Mouse (Mus musculus): ENCODE measurements around the gene Rbm42. TPM values are rescaled to one million over a fixed set of nuclear protein-coding genes. Genes with fewer than 3 reads are reported as not detected.

Gene Rbm42
- polyA plus RNA-seq (2014; fragmentation: Nextera tagmentation; extraction: Ambion mirVana): 131 and 138 TPM in 2 replicates

GRCm38 (mm10) chr7:30649591-30650540, at the start of gene Rbm42:
Gene Rbm42, minus strand, starts transcription at chr7:30650317.
- WGBS: 2% methylated on average over 59 of the region's 59 CpGs
- Histone ChIP-seq H3K4me1 (replicated peaks; ENCODE audit: control insufficient read depth, insufficient read depth, low read length) (peaks cover 3% of the 10 kb centered on the region), H3K4me2 (ENCODE audit: low read depth, low read length, severe bottlenecking) (peak within 1 kb of the TSS; percentile 89), H3K4me3 (ENCODE audit: low read depth, low read length) (peak within 1 kb of the TSS; percentile 94), H3K36me3 (ENCODE audit: control insufficient read depth, insufficient read depth, low read length) (peaks cover 7% of the 10 kb centered on the region; the same call in 1 of the 2 replicates), H3K27me3 (ENCODE audit: control insufficient read depth, insufficient read depth, low read length) (no peaks in the 10 kb centered on the region), H3K9me3 (ENCODE audit: control insufficient read depth, low read length) (no peaks in the 10 kb centered on the region), H3K9ac (ENCODE audit: low read length) (peak within 1 kb of the TSS; percentile 91), H3K27ac (ENCODE audit: low read depth, low read length) (peak within 1 kb of the TSS; percentile 48; the same call in 1 of the 2 replicates)
- ATAC-seq (replicated peaks; ENCODE audit: low FRiP score) (peak; percentile 99), DNase-seq (ENCODE audit: low spot score) (peak; percentile 97)

DNA sequence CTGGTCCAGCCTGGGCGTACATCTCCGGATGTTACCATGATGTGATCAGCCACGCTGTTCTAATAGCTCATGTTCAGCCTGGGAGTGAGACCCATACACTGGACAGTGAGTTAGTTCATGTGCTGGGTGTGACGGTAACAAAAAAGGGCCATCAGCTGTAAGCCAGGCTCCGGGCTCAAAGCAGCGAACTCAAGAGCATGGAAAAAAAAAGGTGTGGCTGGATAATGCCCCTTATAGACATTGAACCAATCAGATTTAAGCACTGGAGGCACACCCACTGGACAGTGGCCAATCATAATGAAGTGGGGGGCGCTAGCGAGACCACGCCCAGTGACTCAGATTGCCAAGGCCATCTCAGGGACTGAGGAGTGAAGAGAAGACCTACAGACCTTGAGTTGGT, 48.5 kb upstream of the Rbm42 start, which contains the start of gene 2200002J24Rik:
2200002J24Rik (plus strand) TSS at position 338 of the 400 bp plus-strand sequence.
- no peaks in the 10 kb centered on the region for H3K36me3 ChIP-seq (ENCODE audit: control insufficient read depth, insufficient read depth, low read length)
- ATAC-seq (replicated peaks; ENCODE audit: low FRiP score) (no peak), DNase-seq (ENCODE audit: low spot score) (no peak)
- H3K4me2 ChIP-seq (ENCODE audit: low read depth, low read length, severe bottlenecking): no peak within 1 kb of the TSS
- no peaks in the 10 kb centered on the region for H3K27me3 ChIP-seq (ENCODE audit: control insufficient read depth, insufficient read depth, low read length)
- H3K4me3 ChIP-seq (ENCODE audit: low read depth, low read length): no peak within 1 kb of the TSS
- 37% methylated on average over 9 of the region's 9 CpGs for WGBS
- no peak within 1 kb of the TSS for H3K27ac ChIP-seq (ENCODE audit: low read depth, low read length)
- no peaks in the 10 kb centered on the region for H3K9me3 ChIP-seq (ENCODE audit: control insufficient read depth, low read length)
- H3K9ac ChIP-seq (ENCODE audit: low read length): no peak within 1 kb of the TSS
- no peaks in the 10 kb centered on the region for H3K4me1 ChIP-seq (replicated peaks; ENCODE audit: control insufficient read depth, insufficient read depth, low read length)

- 69% methylated on average over 5 of the region's 5 CpGs for WGBS
- no peak for ATAC-seq (replicated peaks; ENCODE audit: low FRiP score)
- H3K4me2 ChIP-seq (ENCODE audit: low read depth, low read length, severe bottlenecking): no peak overlapping the region
Measured at GRCm38 (mm10) chr7:30698101-30698500, 48.0 kb upstream of the Rbm42 start.

GRCm38 (mm10) chr7:30688325-30688724, 38.2 kb upstream of the Rbm42 start:
- DNase-seq (ENCODE audit: low spot score) (peak; percentile 37), ATAC-seq (replicated peaks; ENCODE audit: low FRiP score) (no peak)

More at GRCm38 (mm10) chr7:30698101-30698500, 48.0 kb upstream of the Rbm42 start:
- no peaks in the 10 kb centered on the region for H3K36me3 ChIP-seq (ENCODE audit: control insufficient read depth, insufficient read depth, low read length)
- no peak for DNase-seq (ENCODE audit: low spot score)
- no peaks in the 10 kb centered on the region for H3K9me3 ChIP-seq (ENCODE audit: control insufficient read depth, low read length)
- no peaks in the 10 kb centered on the region for H3K27me3 ChIP-seq (ENCODE audit: control insufficient read depth, insufficient read depth, low read length)
- no peak overlapping the region for H3K4me3 ChIP-seq (ENCODE audit: low read depth, low read length)
- no peaks in the 10 kb centered on the region for H3K4me1 ChIP-seq (replicated peaks; ENCODE audit: control insufficient read depth, insufficient read depth, low read length)
- H3K9ac ChIP-seq (ENCODE audit: low read length): no peak overlapping the region
- no peak overlapping the region for H3K27ac ChIP-seq (ENCODE audit: low read depth, low read length)

DNA sequence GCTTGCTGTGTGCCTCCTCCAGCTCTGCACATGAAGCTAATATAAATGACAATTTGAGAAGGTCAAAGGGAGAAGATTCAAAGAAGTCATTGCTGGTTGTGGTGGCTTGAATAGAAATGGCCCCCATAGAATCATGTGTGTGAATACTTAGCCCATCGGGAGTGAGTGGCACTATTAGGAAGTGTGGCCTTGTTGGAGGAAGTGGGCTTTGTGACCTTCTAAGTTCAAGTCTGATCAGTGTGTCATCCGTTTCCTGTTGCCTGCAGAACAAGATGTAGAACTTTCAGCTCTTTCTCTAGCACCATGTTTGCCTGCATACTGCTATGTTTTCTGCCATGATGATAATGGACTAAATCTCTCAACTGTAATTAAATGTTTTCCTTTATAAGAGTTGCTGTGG, 33.3 kb upstream of the Rbm42 start:
- 78% methylated on average over 2 of the region's 2 CpGs for WGBS
- H3K27me3 ChIP-seq (ENCODE audit: control insufficient read depth, insufficient read depth, low read length): peaks cover 3% of the 10 kb centered on the region; the same call in 1 of the 2 replicates

More at GRCm38 (mm10) chr7:30688325-30688724, 38.2 kb upstream of the Rbm42 start:
- Histone ChIP-seq H3K9ac (ENCODE audit: low read length) (no peak overlapping the region), H3K27ac (ENCODE audit: low read depth, low read length) (no peak overlapping the region), H3K4me2 (ENCODE audit: low read depth, low read length, severe bottlenecking) (no peak overlapping the region), H3K27me3 (ENCODE audit: control insufficient read depth, insufficient read depth, low read length) (peaks cover 3% of the 10 kb centered on the region; the same call in 1 of the 2 replicates), H3K4me3 (ENCODE audit: low read depth, low read length) (no peak overlapping the region), H3K9me3 (ENCODE audit: control insufficient read depth, low read length) (no peaks in the 10 kb centered on the region), H3K4me1 (replicated peaks; ENCODE audit: control insufficient read depth, insufficient read depth, low read length) (no peaks in the 10 kb centered on the region), H3K36me3 (ENCODE audit: control insufficient read depth, insufficient read depth, low read length) (no peaks in the 10 kb centered on the region)
- WGBS: 70% methylated on average over 6 of the region's 6 CpGs

GRCm38 (mm10) chr7:30681897-30682296, 31.8 kb upstream of the Rbm42 start:
- no peak overlapping the region for H3K4me3 ChIP-seq (ENCODE audit: low read depth, low read length)
- H3K27me3 ChIP-seq (ENCODE audit: control insufficient read depth, insufficient read depth, low read length): no peaks in the 10 kb centered on the region
- DNase-seq (ENCODE audit: low spot score) (no peak), ATAC-seq (replicated peaks; ENCODE audit: low FRiP score) (no peak)
- H3K27ac ChIP-seq (ENCODE audit: low read depth, low read length): no peak overlapping the region
- no peak overlapping the region for H3K4me2 ChIP-seq (ENCODE audit: low read depth, low read length, severe bottlenecking)
- 78% methylated on average over 5 of the region's 5 CpGs for WGBS
- H3K4me1 ChIP-seq (replicated peaks; ENCODE audit: control insufficient read depth, insufficient read depth, low read length): no peaks in the 10 kb centered on the region
- H3K36me3 ChIP-seq (ENCODE audit: control insufficient read depth, insufficient read depth, low read length): no peaks in the 10 kb centered on the region
- no peak overlapping the region for H3K9ac ChIP-seq (ENCODE audit: low read length)
- no peaks in the 10 kb centered on the region; the same call in 1 of the 2 replicates for H3K9me3 ChIP-seq (ENCODE audit: control insufficient read depth, low read length)

More for the DNA sequence above, 33.3 kb upstream of the Rbm42 start:
- no peaks in the 10 kb centered on the region for H3K36me3 ChIP-seq (ENCODE audit: control insufficient read depth, insufficient read depth, low read length)
- DNase-seq (ENCODE audit: low spot score): no peak
- no peak overlapping the region for H3K27ac ChIP-seq (ENCODE audit: low read depth, low read length)
- H3K4me1 ChIP-seq (replicated peaks; ENCODE audit: control insufficient read depth, insufficient read depth, low read length): no peaks in the 10 kb centered on the region
- no peak overlapping the region for H3K4me3 ChIP-seq (ENCODE audit: low read depth, low read length)
- ATAC-seq (replicated peaks; ENCODE audit: low FRiP score): no peak
- no peaks in the 10 kb centered on the region; the same call in 1 of the 2 replicates for H3K9me3 ChIP-seq (ENCODE audit: control insufficient read depth, low read length)
- no peak overlapping the region for H3K4me2 ChIP-seq (ENCODE audit: low read depth, low read length, severe bottlenecking)
- H3K9ac ChIP-seq (ENCODE audit: low read length): no peak overlapping the region

- Histone ChIP-seq H3K4me2 (ENCODE audit: low read depth, low read length, severe bottlenecking) (no peak overlapping the region), H3K9ac (ENCODE audit: low read length) (no peak overlapping the region), H3K4me1 (replicated peaks; ENCODE audit: control insufficient read depth, insufficient read depth, low read length) (no peaks in the 10 kb centered on the region), H3K27me3 (ENCODE audit: control insufficient read depth, insufficient read depth, low read length) (no peaks in the 10 kb centered on the region), H3K4me3 (ENCODE audit: low read depth, low read length) (no peak overlapping the region), H3K27ac (ENCODE audit: low read depth, low read length) (no peak overlapping the region), H3K9me3 (ENCODE audit: control insufficient read depth, low read length) (no peaks in the 10 kb centered on the region; the same call in 1 of the 2 replicates), H3K36me3 (ENCODE audit: control insufficient read depth, insufficient read depth, low read length) (no peaks in the 10 kb centered on the region)
- no peak for ATAC-seq (replicated peaks; ENCODE audit: low FRiP score)
- 71% methylated on average over 5 of the region's 5 CpGs for WGBS
- DNase-seq (ENCODE audit: low spot score): no peak
Measured at GRCm38 (mm10) chr7:30678263-30678975, 28.3 kb upstream of the Rbm42 start.

DNA sequence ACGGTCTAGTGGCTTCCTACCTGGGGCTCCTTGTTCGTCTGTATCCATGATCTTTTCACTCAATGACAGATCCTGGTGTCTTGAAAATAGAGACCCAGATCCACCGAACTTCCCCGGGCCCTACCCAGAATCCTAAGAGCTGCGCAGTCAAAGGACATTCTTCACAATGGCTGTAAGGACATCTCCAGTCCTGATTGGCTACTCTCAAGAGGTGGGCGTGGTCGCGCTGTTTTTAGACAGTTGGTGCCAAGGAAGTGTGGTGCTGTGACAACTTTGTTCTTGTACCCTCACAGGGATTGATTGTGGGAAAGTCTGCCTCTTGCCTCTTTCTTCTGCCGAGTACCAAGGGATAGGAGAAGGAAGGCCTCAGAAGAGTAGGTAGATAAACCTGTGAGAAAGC, 21.4 kb upstream of the Rbm42 start, which contains the start of gene Pmis2:
Pmis2 (minus strand) TSS at position 126 of the 400 bp plus-strand sequence.
- H3K36me3 ChIP-seq (ENCODE audit: control insufficient read depth, insufficient read depth, low read length): no peaks in the 10 kb centered on the region
- no peak within 1 kb of the TSS for H3K4me3 ChIP-seq (ENCODE audit: low read depth, low read length)
- no peaks in the 10 kb centered on the region for H3K9me3 ChIP-seq (ENCODE audit: control insufficient read depth, low read length)
- no peak for DNase-seq (ENCODE audit: low spot score)
- no peak within 1 kb of the TSS for H3K27ac ChIP-seq (ENCODE audit: low read depth, low read length)
- H3K9ac ChIP-seq (ENCODE audit: low read length): no peak within 1 kb of the TSS
- H3K4me1 ChIP-seq (replicated peaks; ENCODE audit: control insufficient read depth, insufficient read depth, low read length): no peaks in the 10 kb centered on the region
- 72% methylated on average over 9 of the region's 9 CpGs for WGBS
- H3K4me2 ChIP-seq (ENCODE audit: low read depth, low read length, severe bottlenecking): no peak within 1 kb of the TSS
- ATAC-seq (replicated peaks; ENCODE audit: low FRiP score): no peak
- no peaks in the 10 kb centered on the region for H3K27me3 ChIP-seq (ENCODE audit: control insufficient read depth, insufficient read depth, low read length)
